In genomic region chr11:72771461-72771860, GRCm38 (mm10) we compare ENCODE assay signal across 1 mouse cellular context.
TF ChIP-seq lines count a peak whose summit lies in the region.

No protein-coding gene starts in this region.

TF ChIP-seq in myocyte, 11 proteins besides CTCF, POLR2A, EP300 and RAD21 (continued from another document):
- no peak for TF ChIP-seq MAX (IDR thresholded peaks at IDR 0.05; ENCODE audit: low read depth)
